Mouse (Mus musculus) forebrain, embryonic 16.5 days (tissue): ENCODE measurements around the gene Fam19a5. TPM values are rescaled to one million over a fixed set of nuclear protein-coding genes. Genes with fewer than 3 reads are reported as not detected.

Source experiments
- ATAC-seq: fragments of 200-750 bp; cut with Nextera tagmentation; 2 replicates; pipeline ENCODE4 v1.8.0; 2017; ENCODE audit warnings: mild to moderate bottlenecking, moderate library complexity
- H3K27ac ChIP-seq: fragments of 300-500 bp; sonication (generic); 2 replicates; pipeline ENCODE4 v1.5.1; 2014; ENCODE audit warnings: low read length, control low read depth
- H3K27me3 ChIP-seq: fragments of 300-500 bp; sonication (generic); replicated peaks from 2 replicates; pipeline ENCODE4 v1.6.1; 2014; ENCODE audit warnings: low read length; ENCODE audit not compliant: control insufficient read depth, insufficient read depth
- H3K36me3 ChIP-seq: fragments of 300-500 bp; sonication (generic); 2 replicates; pipeline ENCODE4 v1.6.1; 2014; ENCODE audit not compliant: control insufficient read depth, insufficient read depth
- H3K4me1 ChIP-seq: fragments of 300-500 bp; sonication (generic); replicated peaks from 2 replicates; pipeline ENCODE4 v1.6.1; 2014; ENCODE audit warnings: low read length; ENCODE audit not compliant: control insufficient read depth, insufficient read depth
- H3K4me2 ChIP-seq: fragments of 300-500 bp; sonication (generic); 2 replicates; pipeline ENCODE4 v1.6.1; 2014; ENCODE audit warnings: mild to moderate bottlenecking, low read length, control low read depth
- H3K4me3 ChIP-seq: fragments of 300-500 bp; sonication (generic); replicated peaks from 2 replicates; pipeline ENCODE4 v1.5.1; 2014; ENCODE audit warnings: mild to moderate bottlenecking, low read length, control low read depth
- H3K9ac ChIP-seq: fragments of 300-500 bp; sonication (generic); replicated peaks from 2 replicates; pipeline ENCODE4 v1.6.1; 2014; ENCODE audit warnings: low read depth, low read length, control low read depth
- H3K9me3 ChIP-seq: fragments of 300-500 bp; sonication (generic); 2 replicates; pipeline ENCODE4 v1.6.1; 2016; ENCODE audit warnings: low read length; ENCODE audit not compliant: control insufficient read depth
- WGBS: fragments of 180-500 bp; shearing (Covaris S2); extraction: QIAGEN DNeasy Blood & Tissue Kit; methylation state at CpG from one replicate; pipeline ENCODE4 v1.1.7; 2014; 5-methylcytosine and 5-hydroxymethylcytosine counted together
- polyA plus RNA-seq: library from polyadenylated mRNA; unstranded; fragments of >200 nt; fragmentation: Nextera tagmentation; extraction: Ambion mirVana; gene quantifications from 2 replicates; pipeline ENCODE4 v1.2.1, GENCODE M21; 2015

The Fam19a5 gene
- polyA plus RNA-seq = 15.0 and 18.7 TPM in 2 replicates

GRCm38 (mm10) chr15:87543599-87544338 lies at the start of gene Fam19a5:
Gene Fam19a5, plus strand, starts transcription at chr15:87544299.
- H3K36me3 ChIP-seq = no peaks in the 10 kb centered on the region
- WGBS = under 1% methylated on average over 35 of the region's 67 CpGs
- no peaks in the 10 kb centered on the region for H3K9me3 ChIP-seq
- 0 out of 2 replicates have a peak, but pooled peaks cover 2% of the 10 kb centered on the region for H3K27me3 ChIP-seq
- H3K9ac ChIP-seq = peak within 1 kb of the TSS; percentile 91
- H3K4me1 ChIP-seq = peaks cover 28% of the 10 kb centered on the region
- ATAC-seq = peak; percentile 84
- H3K4me3 ChIP-seq = peak within 1 kb of the TSS; percentile 72
- H3K27ac ChIP-seq = peak within 1 kb of the TSS; percentile 59
- H3K4me2 ChIP-seq = peak within 1 kb of the TSS; percentile 61

DNA sequence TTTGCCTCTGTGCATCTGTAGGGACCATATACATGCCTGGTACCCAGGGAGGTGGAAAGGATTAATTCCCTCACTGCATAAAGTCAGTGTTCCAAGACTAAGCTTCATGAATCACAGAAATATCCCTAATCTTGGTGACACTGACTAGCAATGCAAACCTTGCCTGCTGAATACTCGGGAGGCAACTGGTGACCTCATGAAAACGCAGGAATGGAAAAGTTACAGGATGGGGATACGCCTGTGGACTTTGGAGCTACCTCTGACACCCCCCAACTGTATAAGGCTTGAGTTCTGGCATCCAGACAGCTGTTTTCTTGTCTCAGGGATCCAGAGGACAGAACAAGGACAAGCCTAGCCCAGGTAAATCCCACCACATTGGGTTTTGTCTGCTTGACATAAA lies 42.4 kb upstream of the Fam19a5 start:
- Histone ChIP-seq H3K9me3 (no peaks in the 10 kb centered on the region), H3K9ac (no peak overlapping the region), H3K27ac (no peak overlapping the region), H3K4me3 (no peak overlapping the region), H3K4me1 (no peaks in the 10 kb centered on the region), H3K36me3 (no peaks in the 10 kb centered on the region), H3K27me3 (no peaks in the 10 kb centered on the region), H3K4me2 (no peak overlapping the region)
- ATAC-seq = no peak
- 79% methylated on average over 3 of the region's 3 CpGs for WGBS

GRCm38 (mm10) chr15:87507349-87507748 lies 36.8 kb upstream of the Fam19a5 start:
- no peak for ATAC-seq
- Histone ChIP-seq H3K4me2 (no peak overlapping the region), H3K9ac (no peak overlapping the region), H3K27me3 (no peaks in the 10 kb centered on the region), H3K4me1 (no peaks in the 10 kb centered on the region), H3K9me3 (no peaks in the 10 kb centered on the region), H3K27ac (no peak overlapping the region), H3K4me3 (no peak overlapping the region), H3K36me3 (no peaks in the 10 kb centered on the region)
- WGBS = 68% methylated on average over 3 of the region's 3 CpGs

- WGBS = 95% methylated on average over 4 of the region's 4 CpGs
- no peak for ATAC-seq
- Histone ChIP-seq H3K9ac (no peak overlapping the region), H3K4me1 (no peaks in the 10 kb centered on the region), H3K9me3 (no peaks in the 10 kb centered on the region), H3K4me2 (no peak overlapping the region), H3K27ac (no peak overlapping the region), H3K27me3 (no peaks in the 10 kb centered on the region), H3K4me3 (no peak overlapping the region), H3K36me3 (no peaks in the 10 kb centered on the region)
Observed at GRCm38 (mm10) chr15:87510886-87511285, 33.2 kb upstream of the Fam19a5 start.

- Histone ChIP-seq H3K36me3 (no peaks in the 10 kb centered on the region), H3K9ac (no peak overlapping the region), H3K4me2 (no peak overlapping the region), H3K4me1 (no peaks in the 10 kb centered on the region), H3K27me3 (no peaks in the 10 kb centered on the region), H3K27ac (no peak overlapping the region), H3K4me3 (no peak overlapping the region), H3K9me3 (no peaks in the 10 kb centered on the region)
- no peak for ATAC-seq
Observed at GRCm38 (mm10) chr15:87518161-87518560, 25.9 kb upstream of the Fam19a5 start.

DNA sequence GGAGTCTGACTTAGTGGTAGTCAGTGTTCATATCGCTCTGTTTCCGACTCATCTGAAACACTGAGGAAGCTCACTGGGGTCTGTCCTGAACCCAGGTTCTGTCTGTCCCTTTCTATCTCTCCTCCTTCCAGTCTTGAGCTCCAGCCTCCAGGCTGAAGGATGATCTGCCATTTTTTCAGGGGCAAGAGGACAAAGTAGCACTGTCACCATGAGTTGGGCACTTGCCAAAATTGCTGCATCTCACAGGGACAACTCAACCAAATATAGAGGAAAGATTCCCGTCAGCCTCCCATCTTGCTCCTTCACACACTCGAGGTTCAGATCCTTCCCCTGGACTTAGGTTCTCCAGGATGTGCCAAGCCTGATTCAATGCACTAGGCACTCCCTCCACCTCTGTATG lies 14.8 kb upstream of the Fam19a5 start:
- H3K9me3 ChIP-seq = no peaks in the 10 kb centered on the region
- no peak overlapping the region for H3K4me3 ChIP-seq
- no peaks in the 10 kb centered on the region for H3K27me3 ChIP-seq
- no peak overlapping the region for H3K4me2 ChIP-seq
- ATAC-seq = no peak
- no peak overlapping the region for H3K9ac ChIP-seq
- H3K4me1 ChIP-seq = no peaks in the 10 kb centered on the region
- H3K27ac ChIP-seq = no peak overlapping the region
- H3K36me3 ChIP-seq = no peaks in the 10 kb centered on the region
- WGBS = 82% methylated on average over 4 of the region's 4 CpGs

DNA sequence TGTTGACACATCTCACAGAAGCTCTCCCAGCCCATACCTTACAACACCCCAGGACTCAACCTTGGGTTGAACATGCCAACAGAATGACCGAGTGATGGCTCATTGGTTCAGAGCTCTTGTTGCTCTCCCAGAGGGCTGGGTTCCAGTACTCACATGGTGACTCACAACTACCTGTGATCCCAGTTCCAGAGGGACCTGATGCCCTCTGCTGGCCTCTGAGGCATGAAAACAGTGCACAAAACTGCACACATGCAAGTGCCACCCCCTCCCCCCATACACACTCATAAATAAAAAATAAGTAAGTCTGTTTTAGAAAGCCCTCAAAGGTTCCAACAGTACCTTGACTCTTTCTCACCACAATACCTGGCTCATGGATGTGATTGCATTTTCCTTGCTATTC lies 2.4 kb upstream of the Fam19a5 start:
- ATAC-seq = no peak
- Histone ChIP-seq H3K27me3 (0 out of 2 replicates have a peak, but pooled peaks cover 2% of the 10 kb centered on the region), H3K27ac (no peak overlapping the region), H3K4me3 (no peak overlapping the region), H3K9me3 (no peaks in the 10 kb centered on the region), H3K9ac (no peak overlapping the region), H3K36me3 (no peaks in the 10 kb centered on the region), H3K4me1 (peaks cover 11% of the 10 kb centered on the region), H3K4me2 (no peak overlapping the region)
- WGBS = 47% methylated on average over 1 of the region's 1 CpGs

DNA sequence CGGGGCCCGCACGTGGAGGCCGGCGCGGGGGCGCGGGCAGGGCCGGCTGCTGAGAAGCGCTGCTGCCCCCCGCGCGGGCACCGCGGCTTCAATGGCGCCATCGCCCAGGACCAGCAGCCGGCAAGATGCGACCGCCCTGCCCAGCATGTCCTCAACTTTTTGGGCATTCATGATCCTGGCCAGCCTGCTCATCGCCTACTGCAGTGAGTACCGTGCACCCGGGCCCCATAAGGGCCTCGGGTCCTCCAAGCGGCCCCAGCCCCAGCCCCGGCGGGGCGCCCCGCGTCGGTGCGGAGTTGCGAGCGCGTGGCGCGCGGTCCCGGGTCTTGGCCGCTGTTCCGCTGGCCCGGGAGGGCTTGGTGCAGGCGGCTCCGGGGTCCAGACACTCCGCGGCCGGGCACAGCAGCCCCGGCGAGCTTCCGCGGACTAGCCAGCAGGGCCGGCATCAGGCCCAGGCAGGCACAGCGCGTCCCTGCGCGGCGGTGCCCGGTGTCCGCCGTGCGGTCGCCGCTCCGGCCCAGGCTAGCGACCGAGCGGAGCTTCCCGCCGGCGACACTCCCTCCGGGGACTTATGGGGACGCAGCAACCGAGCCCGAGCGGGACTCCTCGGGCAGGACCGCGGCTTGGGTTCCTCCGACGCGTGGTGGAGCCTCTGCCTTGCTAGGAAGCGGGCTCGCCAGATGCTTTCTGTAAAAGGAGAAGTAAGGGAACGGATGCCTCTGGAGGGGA lies 466 bp downstream of the Fam19a5 start:
- WGBS = under 1% methylated on average over 74 of the region's 84 CpGs
- H3K27ac ChIP-seq = peak overlapping the region; percentile 59
- H3K27me3 ChIP-seq = 0 out of 2 replicates have a peak, but pooled peaks cover 2% of the 10 kb centered on the region
- peaks cover 36% of the 10 kb centered on the region for H3K4me1 ChIP-seq
- no peaks in the 10 kb centered on the region for H3K9me3 ChIP-seq
- peak overlapping the region; percentile 72 for H3K4me3 ChIP-seq
- ATAC-seq = peak; percentile 49
- no peaks in the 10 kb centered on the region for H3K36me3 ChIP-seq
- H3K4me2 ChIP-seq = peak overlapping the region; percentile 61
- peak overlapping the region; percentile 91 for H3K9ac ChIP-seq

GRCm38 (mm10) chr15:87545130-87545642 lies 1.1 kb downstream of the Fam19a5 start:
- Histone ChIP-seq H3K27me3 (0 out of 2 replicates have a peak, but pooled peaks cover 2% of the 10 kb centered on the region), H3K4me1 (peaks cover 40% of the 10 kb centered on the region), H3K4me3 (peak overlapping the region; percentile 72), H3K36me3 (no peaks in the 10 kb centered on the region), H3K27ac (peak overlapping the region; percentile 59), H3K9me3 (no peaks in the 10 kb centered on the region), H3K9ac (peak overlapping the region; percentile 91), H3K4me2 (peak overlapping the region; percentile 61)
- ATAC-seq = peak; percentile 32
- 4% methylated on average over 18 of the region's 18 CpGs for WGBS
